Mouse (Mus musculus): ENCODE measurements around the gene Mvp. TPM values are rescaled to one million over a fixed set of nuclear protein-coding genes. Genes with fewer than 3 reads are reported as not detected.
A peak's percentile ranks its signal among the peaks of the same experiment; 100 is the strongest.

Mvp gene
- polyA plus RNA-seq, 1 experiment, result 27.9 TPM

- Histone ChIP-seq H3K4me1 (ENCODE audit: control insufficient read depth, insufficient read depth, insufficient read length, low read length) (no peaks in the 10 kb centered on the region; the same call in 1 of the 2 replicates), H3K27ac (replicated peaks; ENCODE audit: low read depth, low read length) (no peak overlapping the region), H3K4me3 (ENCODE audit: insufficient read depth, low read depth, low read length) (no peak overlapping the region)
Measured at GRCm38 (mm10) chr7:126955125-126955524, 59.3 kb downstream of the Mvp start.

GRCm38 (mm10) chr7:126952646-126953045 lies 61.8 kb downstream of the Mvp start:
- Histone ChIP-seq H3K27ac (replicated peaks; ENCODE audit: low read depth, low read length) (no peak overlapping the region), H3K4me3 (ENCODE audit: insufficient read depth, low read depth, low read length) (no peak overlapping the region), H3K4me1 (ENCODE audit: control insufficient read depth, insufficient read depth, insufficient read length, low read length) (peaks cover 3% of the 10 kb centered on the region)

- Histone ChIP-seq H3K27ac (replicated peaks; ENCODE audit: low read depth, low read length) (no peak overlapping the region), H3K4me3 (ENCODE audit: insufficient read depth, low read depth, low read length) (no peak overlapping the region), H3K4me1 (ENCODE audit: control insufficient read depth, insufficient read depth, insufficient read length, low read length) (peaks cover 3% of the 10 kb centered on the region)
Measured at GRCm38 (mm10) chr7:126951741-126952140, 62.7 kb downstream of the Mvp start.

GRCm38 (mm10) chr7:126950647-126951615 lies 63.5 kb downstream of the Mvp start:
- peak overlapping the region; percentile 30 for H3K4me3 ChIP-seq (ENCODE audit: insufficient read depth, low read depth, low read length)
- H3K27ac ChIP-seq (replicated peaks; ENCODE audit: low read depth, low read length), result no peak overlapping the region
- peaks cover 3% of the 10 kb centered on the region for H3K4me1 ChIP-seq (ENCODE audit: control insufficient read depth, insufficient read depth, insufficient read length, low read length)

GRCm38 (mm10) chr7:126949793-126950646 lies 64.4 kb downstream of the Mvp start, which contains the start of gene Sez6l2:
Sez6l2 (plus strand) TSS chr7:126950563.
- Histone ChIP-seq H3K4me1 (ENCODE audit: control insufficient read depth, insufficient read depth, insufficient read length, low read length) (peaks cover 3% of the 10 kb centered on the region), H3K27ac (replicated peaks; ENCODE audit: low read depth, low read length) (no peak within 1 kb of the TSS), H3K4me3 (ENCODE audit: insufficient read depth, low read depth, low read length) (peak within 1 kb of the TSS; percentile 48)

- peak within 1 kb of the TSS; percentile 48 for H3K4me3 ChIP-seq (ENCODE audit: insufficient read depth, low read depth, low read length)
- peaks cover 3% of the 10 kb centered on the region for H3K4me1 ChIP-seq (ENCODE audit: control insufficient read depth, insufficient read depth, insufficient read length, low read length)
- H3K27ac ChIP-seq (replicated peaks; ENCODE audit: low read depth, low read length), result no peak within 1 kb of the TSS
Measured at GRCm38 (mm10) chr7:126949403-126949792, 65.0 kb downstream of the Mvp start, which contains the start of gene Asphd1. Asphd1 (minus strand) TSS chr7:126949582.

- H3K4me1 ChIP-seq (ENCODE audit: control insufficient read depth, insufficient read depth, insufficient read length, low read length), result peaks cover 3% of the 10 kb centered on the region
- H3K27ac ChIP-seq (replicated peaks; ENCODE audit: low read depth, low read length), result no peak overlapping the region
- H3K4me3 ChIP-seq (ENCODE audit: insufficient read depth, low read depth, low read length), result no peak overlapping the region
Measured at GRCm38 (mm10) chr7:126948626-126949025, 65.8 kb downstream of the Mvp start.

- peaks cover 3% of the 10 kb centered on the region for H3K4me1 ChIP-seq (ENCODE audit: control insufficient read depth, insufficient read depth, insufficient read length, low read length)
- no peak overlapping the region for H3K4me3 ChIP-seq (ENCODE audit: insufficient read depth, low read depth, low read length)
- H3K27ac ChIP-seq (replicated peaks; ENCODE audit: low read depth, low read length), result no peak overlapping the region
Measured at GRCm38 (mm10) chr7:126946530-126946929, 67.9 kb downstream of the Mvp start.

GRCm38 (mm10) chr7:126941801-126942200 lies 72.6 kb downstream of the Mvp start:
- H3K4me1 ChIP-seq (ENCODE audit: control insufficient read depth, insufficient read depth, insufficient read length, low read length), result no peaks in the 10 kb centered on the region
- H3K27ac ChIP-seq (replicated peaks; ENCODE audit: low read depth, low read length), result no peak overlapping the region

GRCm38 (mm10) chr7:126941171-126941570 lies 73.2 kb downstream of the Mvp start:
- no peaks in the 10 kb centered on the region for H3K4me1 ChIP-seq (ENCODE audit: control insufficient read depth, insufficient read depth, insufficient read length, low read length)
- H3K4me3 ChIP-seq (ENCODE audit: insufficient read depth, low read depth, low read length), result no peak overlapping the region
- no peak overlapping the region for H3K27ac ChIP-seq (replicated peaks; ENCODE audit: low read depth, low read length)

More at GRCm38 (mm10) chr7:126941801-126942200, 72.6 kb downstream of the Mvp start:
- no peak overlapping the region for H3K4me3 ChIP-seq (ENCODE audit: insufficient read depth, low read depth, low read length)

Other genes starting within 250 kb of the Mvp start
- gene Gdpd3, start 248.3 kb downstream of the Mvp start, polyA plus RNA-seq (2012; ENCODE audit: insufficient read depth, insufficient read length, missing spikeins), result not detected in 2 replicates
- gene Ypel3, start 237.7 kb downstream of the Mvp start, polyA plus RNA-seq (2012; ENCODE audit: insufficient read depth, insufficient read length, missing spikeins), result 156 and 157 TPM in 2 replicates
- not detected in 2 replicates for gene Tbx6, start 233.1 kb downstream of the Mvp start, polyA plus RNA-seq (2012; ENCODE audit: insufficient read depth, insufficient read length, missing spikeins)
- 46.4 and 53.3 TPM in 2 replicates for gene Ppp4c, start 222.1 kb downstream of the Mvp start, polyA plus RNA-seq (2012; ENCODE audit: insufficient read depth, insufficient read length, missing spikeins)
- gene Fam57b, start 217.0 kb downstream of the Mvp start, polyA plus RNA-seq (2012; ENCODE audit: insufficient read depth, insufficient read length, missing spikeins), result 50.7 and 63.7 TPM in 2 replicates
- not detected in 2 replicates for gene 4930451I11Rik, start 183.0 kb downstream of the Mvp start, polyA plus RNA-seq (2012; ENCODE audit: insufficient read depth, insufficient read length, missing spikeins)
- gene Doc2a, start 167.2 kb downstream of the Mvp start, polyA plus RNA-seq (2012; ENCODE audit: insufficient read depth, insufficient read length, missing spikeins), result not detected in 2 replicates
- 6.1 and 7.4 TPM in 2 replicates for gene Hirip3, start 152.6 kb downstream of the Mvp start, polyA plus RNA-seq (2012; ENCODE audit: insufficient read depth, insufficient read length, missing spikeins)
- gene Ino80e, start 152.2 kb downstream of the Mvp start, polyA plus RNA-seq (2012; ENCODE audit: insufficient read depth, insufficient read length, missing spikeins), result 16.4 and 27.1 TPM in 2 replicates
- 17.6 and 22.7 TPM in 2 replicates for gene Taok2, start 129.9 kb downstream of the Mvp start, polyA plus RNA-seq (2012; ENCODE audit: insufficient read depth, insufficient read length, missing spikeins)
- 41.9 and 45.2 TPM in 2 replicates for gene Tmem219, start 91.7 kb downstream of the Mvp start, polyA plus RNA-seq (2012; ENCODE audit: insufficient read depth, insufficient read length, missing spikeins)
- gene Kctd13, start 85.7 kb downstream of the Mvp start, polyA plus RNA-seq (2012; ENCODE audit: insufficient read depth, insufficient read length, missing spikeins), result 8.8 and 10.9 TPM in 2 replicates
- not detected in 2 replicates for gene Asphd1, start 65.0 kb downstream of the Mvp start, polyA plus RNA-seq (2012; ENCODE audit: insufficient read depth, insufficient read length, missing spikeins)
- gene Sez6l2, start 64.1 kb downstream of the Mvp start, polyA plus RNA-seq (2012; ENCODE audit: insufficient read depth, insufficient read length, missing spikeins), result 0.71 and 0.75 TPM in 2 replicates
- 33.4 and 41.3 TPM in 2 replicates for gene Cdipt, start 38.7 kb downstream of the Mvp start, polyA plus RNA-seq (2012; ENCODE audit: insufficient read depth, insufficient read length, missing spikeins)
- gene Cdiptos, start 38.5 kb downstream of the Mvp start, polyA plus RNA-seq (2012; ENCODE audit: insufficient read depth, insufficient read length, missing spikeins), result 2.0 and 2.3 TPM in 2 replicates
- 14.1 TPM in 1 of 2 replicates, not detected in the other for gene Pagr1b, start 1.9 kb upstream of the Mvp start, polyA plus RNA-seq (2012; ENCODE audit: insufficient read depth, insufficient read length, missing spikeins)
- gene Pagr1a, start 2.7 kb upstream of the Mvp start, polyA plus RNA-seq (2012; ENCODE audit: insufficient read depth, insufficient read length, missing spikeins), result 5.9 and 26.0 TPM in 2 replicates
- gene Gm42742, start 6.5 kb upstream of the Mvp start, polyA plus RNA-seq (2012; ENCODE audit: insufficient read depth, insufficient read length, missing spikeins), result 12.4 TPM in 1 of 2 replicates, not detected in the other
- gene Prrt2, start 6.6 kb upstream of the Mvp start, polyA plus RNA-seq (2012; ENCODE audit: insufficient read depth, insufficient read length, missing spikeins), result 0.55 and 0.58 TPM in 2 replicates
- gene Maz, start 12.4 kb upstream of the Mvp start, polyA plus RNA-seq (2012; ENCODE audit: insufficient read depth, insufficient read length, missing spikeins), result 23.3 and 33.6 TPM in 2 replicates
- gene Kif22, start 27.9 kb upstream of the Mvp start, polyA plus RNA-seq (2012; ENCODE audit: insufficient read depth, insufficient read length, missing spikeins), result not detected in 2 replicates
- gene Zg16, start 72.7 kb upstream of the Mvp start, polyA plus RNA-seq (2012; ENCODE audit: insufficient read depth, insufficient read length, missing spikeins), result not detected in 2 replicates
- gene AI467606, start 76.7 kb upstream of the Mvp start, polyA plus RNA-seq (2012; ENCODE audit: insufficient read depth, insufficient read length, missing spikeins), result 0.96 and 1.8 TPM in 2 replicates
- gene Qprt, start 107.6 kb upstream of the Mvp start, polyA plus RNA-seq (2012; ENCODE audit: insufficient read depth, insufficient read length, missing spikeins), result 0.75 and 1.5 TPM in 2 replicates
- 0.44 TPM in 1 of 2 replicates, not detected in the other for gene Spn, start 123.2 kb upstream of the Mvp start, polyA plus RNA-seq (2012; ENCODE audit: insufficient read depth, insufficient read length, missing spikeins)
- 15.3 and 17.4 TPM in 2 replicates for gene Cd2bp2, start 181.4 kb upstream of the Mvp start, polyA plus RNA-seq (2012; ENCODE audit: insufficient read depth, insufficient read length, missing spikeins)
- 9.8 and 12.8 TPM in 2 replicates for gene Tbc1d10b, start 193.8 kb upstream of the Mvp start, polyA plus RNA-seq (2012; ENCODE audit: insufficient read depth, insufficient read length, missing spikeins)
- 335 and 418 TPM in 2 replicates for gene Mylpf, start 194.3 kb upstream of the Mvp start, polyA plus RNA-seq (2012; ENCODE audit: insufficient read depth, insufficient read length, missing spikeins)
- gene Zfp553, start 218.4 kb upstream of the Mvp start, polyA plus RNA-seq (2012; ENCODE audit: insufficient read depth, insufficient read length, missing spikeins), result 3.3 and 3.4 TPM in 2 replicates
- gene Sept1, start 218.5 kb upstream of the Mvp start, polyA plus RNA-seq (2012; ENCODE audit: insufficient read depth, insufficient read length, missing spikeins), result 10.9 and 19.3 TPM in 2 replicates
- 7.1 and 14.4 TPM in 2 replicates for gene Zfp771, start 229.7 kb upstream of the Mvp start, polyA plus RNA-seq (2012; ENCODE audit: insufficient read depth, insufficient read length, missing spikeins)
- 38.1 and 41.3 TPM in 2 replicates for gene Dctpp1, start 246.1 kb upstream of the Mvp start, polyA plus RNA-seq (2012; ENCODE audit: insufficient read depth, insufficient read length, missing spikeins)